Mouse (Mus musculus): ENCODE data around the gene Sds. TPM values are rescaled to one million over a fixed set of nuclear protein-coding genes. Genes with fewer than 3 reads are reported as not detected.
"Not testable (repeated sequence)": the region's sequence is repeated elsewhere in the genome, so short reads cannot be mapped to it uniquely, and the experiment has no call there.

Sds gene
- total RNA-seq, 1 experiment from 2014 or later = 28.1 TPM

GRCm38 (mm10) chr5:120487844-120488243 is 11.5 kb downstream of the Sds start:
- no peak for DNase-seq

- peak; percentile 85 for DNase-seq
Observed at GRCm38 (mm10) chr5:120490679-120491192, 14.4 kb downstream of the Sds start.

- peak; percentile 72 for DNase-seq
Observed at GRCm38 (mm10) chr5:120492437-120492836, 16.1 kb downstream of the Sds start.

- no peak for DNase-seq
Observed at GRCm38 (mm10) chr5:120493440-120493839, 17.1 kb downstream of the Sds start.

GRCm38 (mm10) chr5:120493873-120494395 is 17.6 kb downstream of the Sds start:
- DNase-seq = no peak

GRCm38 (mm10) chr5:120495064-120495702 is 18.9 kb downstream of the Sds start:
- DNase-seq = peak; percentile 52

- DNase-seq = no peak
Observed at GRCm38 (mm10) chr5:120495703-120496226, 19.4 kb downstream of the Sds start.

GRCm38 (mm10) chr5:120497071-120497470 is 20.7 kb downstream of the Sds start:
- no peak for DNase-seq

GRCm38 (mm10) chr5:120499202-120499601 is 22.9 kb downstream of the Sds start:
- no peak for DNase-seq

- DNase-seq = not testable (repeated sequence)
Observed at GRCm38 (mm10) chr5:120500609-120501008, 24.3 kb downstream of the Sds start.

GRCm38 (mm10) chr5:120502147-120502621 is 25.9 kb downstream of the Sds start:
- no peak for DNase-seq

- DNase-seq = no peak
Observed at GRCm38 (mm10) chr5:120502675-120503143, 26.4 kb downstream of the Sds start.

GRCm38 (mm10) chr5:120503144-120503795 is 26.9 kb downstream of the Sds start, which contains the start of gene Plbd2:
Gene Plbd2, minus strand, starts transcription at chr5:120503625.
- peak; percentile 92 for DNase-seq

GRCm38 (mm10) chr5:120505368-120505767 is 29.0 kb downstream of the Sds start:
- peak; percentile 89 for DNase-seq

GRCm38 (mm10) chr5:120505781-120506180 is 29.5 kb downstream of the Sds start:
- DNase-seq = no peak

- no peak for DNase-seq
Observed at GRCm38 (mm10) chr5:120506490-120506889, 30.2 kb downstream of the Sds start.

GRCm38 (mm10) chr5:120507311-120507710 is 31.0 kb downstream of the Sds start:
- no peak for DNase-seq

GRCm38 (mm10) chr5:120510982-120511642 is 34.8 kb downstream of the Sds start, which contains the start of gene Slc8b1:
Gene Slc8b1, plus strand, starts transcription at chr5:120511168.
- DNase-seq = peak; percentile 98

- DNase-seq = peak; percentile 72
Observed at GRCm38 (mm10) chr5:120511643-120512220, 35.4 kb downstream of the Sds start.

GRCm38 (mm10) chr5:120512911-120513555 is 36.7 kb downstream of the Sds start:
- DNase-seq = no peak

- DNase-seq = peak; percentile 69
Observed at GRCm38 (mm10) chr5:120514031-120514677, 37.8 kb downstream of the Sds start.
